Mouse (Mus musculus): ENCODE data around the gene Meox2. TPM values are rescaled to one million over a fixed set of nuclear protein-coding genes. Genes with fewer than 3 reads are reported as not detected.

Gene Meox2
- polyA plus RNA-seq, 1 experiment from 2014 or later: 0.08 TPM

DNA sequence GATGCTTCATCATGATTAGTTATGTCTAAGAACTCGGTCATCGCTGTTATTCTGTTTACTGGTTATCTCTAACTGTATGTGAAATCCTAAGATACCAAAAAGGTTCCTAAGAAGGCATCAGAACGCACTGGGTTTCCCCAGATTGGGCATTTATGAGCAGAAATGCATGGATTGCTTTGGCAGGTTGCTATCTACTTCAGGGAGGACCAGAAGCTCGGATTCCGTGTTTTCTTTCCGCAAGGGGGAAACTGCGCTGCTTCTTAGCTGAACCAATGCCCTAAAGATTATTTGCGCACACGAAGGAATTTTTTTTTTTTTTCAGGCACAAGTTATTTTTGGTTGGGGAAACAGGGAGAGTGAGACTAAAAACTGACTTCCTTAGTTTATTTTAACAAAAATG is 2.6 kb downstream of the Meox2 start:
- Histone ChIP-seq H3K9ac (ENCODE audit: low read depth, low read length) (no peak overlapping the region), H3K27me3 (ENCODE audit: control insufficient read depth, insufficient read depth, low read depth, low read length) (peaks cover 27% of the 10 kb centered on the region), H3K27ac (ENCODE audit: low read length) (no peak overlapping the region), H3K4me3 (ENCODE audit: low read depth, low read length) (no peak overlapping the region), H3K9me3 (replicated peaks; ENCODE audit: control insufficient read depth, low read length, poor library complexity, severe bottlenecking) (no peaks in the 10 kb centered on the region), H3K4me1 (ENCODE audit: control insufficient read depth, insufficient read depth, low read length) (peaks cover 8% of the 10 kb centered on the region), H3K36me3 (ENCODE audit: control insufficient read depth, insufficient read depth, low read length) (no peaks in the 10 kb centered on the region), H3K4me2 (ENCODE audit: low read length) (no peak overlapping the region)
- ATAC-seq: no peak
- 58% methylated on average over 9 of the region's 9 CpGs for WGBS

DNA sequence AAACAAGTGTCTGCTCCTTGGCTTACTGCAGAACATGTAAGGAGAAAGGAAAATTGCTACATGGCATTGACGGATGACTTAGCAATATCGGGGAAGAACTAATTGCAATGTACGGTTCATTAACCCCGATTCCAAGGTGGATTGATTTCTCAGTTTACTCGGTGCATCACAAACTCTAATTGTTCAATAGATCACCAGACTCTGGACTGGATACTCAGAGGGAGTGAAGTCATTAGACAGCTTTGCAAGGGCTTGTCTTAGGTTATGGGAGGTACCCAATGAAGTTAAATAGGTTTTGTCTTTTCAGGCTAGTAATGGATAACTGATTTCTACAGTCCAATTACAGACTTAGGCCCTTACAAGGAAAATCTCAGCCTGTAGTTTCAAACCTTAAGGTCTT is 10.9 kb downstream of the Meox2 start:
- Histone ChIP-seq H3K36me3 (ENCODE audit: control insufficient read depth, insufficient read depth, low read length) (no peaks in the 10 kb centered on the region), H3K9ac (ENCODE audit: low read depth, low read length) (no peak overlapping the region), H3K4me1 (ENCODE audit: control insufficient read depth, insufficient read depth, low read length) (no peaks in the 10 kb centered on the region), H3K9me3 (replicated peaks; ENCODE audit: control insufficient read depth, low read length, poor library complexity, severe bottlenecking) (no peaks in the 10 kb centered on the region), H3K4me2 (ENCODE audit: low read length) (no peak overlapping the region), H3K27me3 (ENCODE audit: control insufficient read depth, insufficient read depth, low read depth, low read length) (no peaks in the 10 kb centered on the region), H3K27ac (ENCODE audit: low read length) (no peak overlapping the region), H3K4me3 (ENCODE audit: low read depth, low read length) (no peak overlapping the region)
- ATAC-seq: no peak
- 74% methylated on average over 5 of the region's 5 CpGs for WGBS

DNA sequence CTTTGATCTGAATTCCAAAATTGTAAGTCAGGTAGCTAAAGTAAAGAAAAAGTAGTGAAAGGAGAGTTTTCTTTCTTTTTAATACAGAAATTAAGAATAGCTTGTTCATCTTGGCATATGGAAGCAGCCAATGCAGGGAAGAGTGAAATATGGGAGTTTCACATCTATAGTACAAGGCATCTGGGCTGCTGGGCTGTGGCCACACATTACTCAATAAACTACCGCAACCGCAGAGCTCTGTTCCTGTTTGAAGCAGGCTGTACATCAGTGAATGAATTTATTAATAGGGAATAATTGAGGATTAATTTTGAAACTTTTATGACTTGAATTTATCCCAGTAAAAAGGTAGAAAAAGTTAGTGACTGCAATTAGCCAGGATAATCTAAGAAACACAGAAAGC is 15.4 kb downstream of the Meox2 start:
- Histone ChIP-seq H3K27ac (ENCODE audit: low read length) (no peak overlapping the region), H3K4me3 (ENCODE audit: low read depth, low read length) (no peak overlapping the region), H3K9me3 (replicated peaks; ENCODE audit: control insufficient read depth, low read length, poor library complexity, severe bottlenecking) (no peaks in the 10 kb centered on the region), H3K9ac (ENCODE audit: low read depth, low read length) (no peak overlapping the region), H3K4me1 (ENCODE audit: control insufficient read depth, insufficient read depth, low read length) (no peaks in the 10 kb centered on the region), H3K4me2 (ENCODE audit: low read length) (no peak overlapping the region), H3K27me3 (ENCODE audit: control insufficient read depth, insufficient read depth, low read depth, low read length) (no peaks in the 10 kb centered on the region), H3K36me3 (ENCODE audit: control insufficient read depth, insufficient read depth, low read length) (no peaks in the 10 kb centered on the region)
- no peak for ATAC-seq
- WGBS: 97% methylated on average over 2 of the region's 2 CpGs

GRCm38 (mm10) chr12:37142080-37142703 is 33.9 kb downstream of the Meox2 start:
- no peak overlapping the region for H3K4me2 ChIP-seq (ENCODE audit: low read length)
- WGBS: 48% methylated on average over 3 of the region's 3 CpGs
- no peaks in the 10 kb centered on the region for H3K4me1 ChIP-seq (ENCODE audit: control insufficient read depth, insufficient read depth, low read length)
- no peak overlapping the region for H3K4me3 ChIP-seq (ENCODE audit: low read depth, low read length)
- H3K9ac ChIP-seq (ENCODE audit: low read depth, low read length): no peak overlapping the region
- H3K36me3 ChIP-seq (ENCODE audit: control insufficient read depth, insufficient read depth, low read length): no peaks in the 10 kb centered on the region
- H3K27me3 ChIP-seq (ENCODE audit: control insufficient read depth, insufficient read depth, low read depth, low read length): no peaks in the 10 kb centered on the region
- no peak overlapping the region for H3K27ac ChIP-seq (ENCODE audit: low read length)
- no peak for ATAC-seq
- H3K9me3 ChIP-seq (replicated peaks; ENCODE audit: control insufficient read depth, low read length, poor library complexity, severe bottlenecking): no peaks in the 10 kb centered on the region

GRCm38 (mm10) chr12:37143879-37144278 is 35.5 kb downstream of the Meox2 start:
- WGBS: 93% methylated on average over 1 of the region's 1 CpGs
- Histone ChIP-seq H3K27me3 (ENCODE audit: control insufficient read depth, insufficient read depth, low read depth, low read length) (no peaks in the 10 kb centered on the region), H3K36me3 (ENCODE audit: control insufficient read depth, insufficient read depth, low read length) (no peaks in the 10 kb centered on the region), H3K4me1 (ENCODE audit: control insufficient read depth, insufficient read depth, low read length) (no peaks in the 10 kb centered on the region), H3K9ac (ENCODE audit: low read depth, low read length) (no peak overlapping the region), H3K4me2 (ENCODE audit: low read length) (no peak overlapping the region), H3K4me3 (ENCODE audit: low read depth, low read length) (no peak overlapping the region), H3K27ac (ENCODE audit: low read length) (no peak overlapping the region), H3K9me3 (replicated peaks; ENCODE audit: control insufficient read depth, low read length, poor library complexity, severe bottlenecking) (no peaks in the 10 kb centered on the region)
- ATAC-seq: no peak

GRCm38 (mm10) chr12:37167742-37168141 is 59.4 kb downstream of the Meox2 start:
- Histone ChIP-seq H3K36me3 (ENCODE audit: control insufficient read depth, insufficient read depth, low read length) (no peaks in the 10 kb centered on the region), H3K9ac (ENCODE audit: low read depth, low read length) (no peak overlapping the region), H3K4me2 (ENCODE audit: low read length) (no peak overlapping the region), H3K4me1 (ENCODE audit: control insufficient read depth, insufficient read depth, low read length) (no peaks in the 10 kb centered on the region), H3K27me3 (ENCODE audit: control insufficient read depth, insufficient read depth, low read depth, low read length) (no peaks in the 10 kb centered on the region), H3K4me3 (ENCODE audit: low read depth, low read length) (no peak overlapping the region), H3K27ac (ENCODE audit: low read length) (no peak overlapping the region), H3K9me3 (replicated peaks; ENCODE audit: control insufficient read depth, low read length, poor library complexity, severe bottlenecking) (no peaks in the 10 kb centered on the region)
- ATAC-seq: no peak

- no peak overlapping the region for H3K4me2 ChIP-seq (ENCODE audit: low read length)
- no peak overlapping the region for H3K4me3 ChIP-seq (ENCODE audit: low read depth, low read length)
- 97% methylated on average over 3 of the region's 3 CpGs for WGBS
- no peak overlapping the region for H3K9ac ChIP-seq (ENCODE audit: low read depth, low read length)
- no peaks in the 10 kb centered on the region for H3K9me3 ChIP-seq (replicated peaks; ENCODE audit: control insufficient read depth, low read length, poor library complexity, severe bottlenecking)
- H3K4me1 ChIP-seq (ENCODE audit: control insufficient read depth, insufficient read depth, low read length): no peaks in the 10 kb centered on the region
- no peak for ATAC-seq
- H3K36me3 ChIP-seq (ENCODE audit: control insufficient read depth, insufficient read depth, low read length): no peaks in the 10 kb centered on the region
- no peaks in the 10 kb centered on the region for H3K27me3 ChIP-seq (ENCODE audit: control insufficient read depth, insufficient read depth, low read depth, low read length)
- H3K27ac ChIP-seq (ENCODE audit: low read length): no peak overlapping the region
Measured at GRCm38 (mm10) chr12:37173324-37173723, 65.0 kb downstream of the Meox2 start.

DNA sequence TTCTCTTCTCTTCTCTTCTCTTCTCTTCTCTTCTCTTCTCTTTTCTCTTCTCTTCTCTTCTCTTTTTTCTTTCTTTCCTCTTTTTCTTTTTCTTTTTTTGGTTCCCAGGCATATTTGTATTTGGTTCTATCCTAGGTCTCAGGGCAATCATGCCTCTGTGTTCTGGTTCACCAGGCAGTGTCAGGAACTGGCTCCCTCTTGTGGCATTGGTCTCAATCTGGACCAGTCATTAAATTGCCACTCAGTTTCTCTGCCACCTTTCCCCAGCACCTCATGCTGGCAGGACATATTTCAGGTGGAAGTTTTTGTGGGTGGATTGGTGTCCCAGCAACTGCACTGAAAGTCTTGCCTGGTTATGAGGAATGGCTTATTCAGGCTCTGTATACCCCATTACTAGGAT is 75.3 kb downstream of the Meox2 start:
- Histone ChIP-seq H3K4me1 (ENCODE audit: control insufficient read depth, insufficient read depth, low read length) (no peaks in the 10 kb centered on the region), H3K4me3 (ENCODE audit: low read depth, low read length) (no peak overlapping the region), H3K27ac (ENCODE audit: low read length) (no peak overlapping the region), H3K9ac (ENCODE audit: low read depth, low read length) (no peak overlapping the region), H3K4me2 (ENCODE audit: low read length) (no peak overlapping the region), H3K9me3 (replicated peaks; ENCODE audit: control insufficient read depth, low read length, poor library complexity, severe bottlenecking) (no peaks in the 10 kb centered on the region), H3K36me3 (ENCODE audit: control insufficient read depth, insufficient read depth, low read length) (no peaks in the 10 kb centered on the region), H3K27me3 (ENCODE audit: control insufficient read depth, insufficient read depth, low read depth, low read length) (no peaks in the 10 kb centered on the region)
- ATAC-seq: no peak

DNA sequence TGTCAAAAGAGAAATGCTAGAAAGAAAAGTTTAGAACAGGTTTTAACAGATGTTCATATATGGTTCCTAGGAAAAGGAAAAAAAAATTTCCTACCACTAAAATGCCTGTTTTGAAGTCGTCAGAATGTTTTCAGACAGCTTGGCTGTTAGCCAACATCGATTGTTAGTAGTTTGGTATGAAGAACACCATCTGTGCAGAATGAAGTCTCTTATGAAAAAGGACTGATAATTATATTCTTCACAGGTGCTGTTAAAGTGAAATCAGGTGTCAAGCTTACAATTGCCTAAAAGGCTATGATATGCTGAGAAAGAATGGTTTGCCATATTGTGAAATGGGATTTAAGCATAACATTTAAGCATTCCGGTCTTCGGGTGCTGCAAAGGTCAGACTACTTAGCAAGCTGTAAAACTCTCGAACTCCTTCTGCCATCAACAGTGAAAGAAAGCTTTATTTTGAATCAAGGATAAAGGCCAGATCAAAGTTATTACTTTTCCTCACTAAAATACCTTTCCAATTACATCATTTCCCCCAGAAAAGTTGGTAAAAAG is 80.7 kb downstream of the Meox2 start:
- no peak for ATAC-seq
- Histone ChIP-seq H3K9me3 (replicated peaks; ENCODE audit: control insufficient read depth, low read length, poor library complexity, severe bottlenecking) (no peaks in the 10 kb centered on the region), H3K36me3 (ENCODE audit: control insufficient read depth, insufficient read depth, low read length) (no peaks in the 10 kb centered on the region), H3K4me3 (ENCODE audit: low read depth, low read length) (no peak overlapping the region), H3K27me3 (ENCODE audit: control insufficient read depth, insufficient read depth, low read depth, low read length) (no peaks in the 10 kb centered on the region), H3K4me2 (ENCODE audit: low read length) (no peak overlapping the region), H3K4me1 (ENCODE audit: control insufficient read depth, insufficient read depth, low read length) (no peaks in the 10 kb centered on the region), H3K27ac (ENCODE audit: low read length) (no peak overlapping the region), H3K9ac (ENCODE audit: low read depth, low read length) (no peak overlapping the region)
- 64% methylated on average over 5 of the region's 5 CpGs for WGBS
